Mouse (Mus musculus) limb, embryonic 10.5 days (tissue): ENCODE results near the gene Trmo. TPM values are rescaled to one million over a fixed set of nuclear protein-coding genes. Genes with fewer than 3 reads are reported as not detected.

Source experiments
- DNase-seq: peaks from one replicate; pipeline ENCODE4 v3.0.0-alpha.2; 2017; ENCODE audit warnings: low spot score
- H3K27ac ChIP-seq: fragments of 300-500 bp; sonication (generic); 2 replicates; pipeline ENCODE4 v1.5.1; 2016; ENCODE audit warnings: mild to moderate bottlenecking
- H3K27me3 ChIP-seq: fragments of 300-500 bp; sonication (generic); 2 replicates; pipeline ENCODE4 v1.6.1; 2016; ENCODE audit warnings: low read depth, mild to moderate bottlenecking; ENCODE audit not compliant: poor library complexity, severe bottlenecking
- H3K36me3 ChIP-seq: fragments of 300-500 bp; sonication (generic); 2 replicates; pipeline ENCODE4 v1.6.1; 2016; ENCODE audit warnings: mild to moderate bottlenecking, moderate library complexity
- H3K4me1 ChIP-seq: fragments of 300-500 bp; sonication (generic); 2 replicates; pipeline ENCODE4 v1.6.1; 2016
- H3K4me3 ChIP-seq: fragments of 300-500 bp; sonication (generic); 2 replicates; pipeline ENCODE4 v1.5.1; 2016; ENCODE audit warnings: mild to moderate bottlenecking, moderate library complexity
- H3K9me3 ChIP-seq: fragments of 300-500 bp; sonication (generic); replicated peaks from 2 replicates; pipeline ENCODE4 v1.6.1; 2016; ENCODE audit warnings: mild to moderate bottlenecking
- WGBS: fragments of 180-500 bp; shearing (Covaris S2); methylation state at CpG from one replicate; pipeline ENCODE4 v1.1.7; 2016; 5-methylcytosine and 5-hydroxymethylcytosine counted together
- polyA plus RNA-seq: library from polyadenylated mRNA; unstranded; fragments of >200 nt; fragmentation: Nextera tagmentation; extraction: Ambion mirVana; gene quantifications from 2 replicates; pipeline ENCODE4 v1.2.1, GENCODE M21; 2016

Trmo gene
- polyA plus RNA-seq, 1 experiment from 2014 or later: 11.5 TPM

DNA sequence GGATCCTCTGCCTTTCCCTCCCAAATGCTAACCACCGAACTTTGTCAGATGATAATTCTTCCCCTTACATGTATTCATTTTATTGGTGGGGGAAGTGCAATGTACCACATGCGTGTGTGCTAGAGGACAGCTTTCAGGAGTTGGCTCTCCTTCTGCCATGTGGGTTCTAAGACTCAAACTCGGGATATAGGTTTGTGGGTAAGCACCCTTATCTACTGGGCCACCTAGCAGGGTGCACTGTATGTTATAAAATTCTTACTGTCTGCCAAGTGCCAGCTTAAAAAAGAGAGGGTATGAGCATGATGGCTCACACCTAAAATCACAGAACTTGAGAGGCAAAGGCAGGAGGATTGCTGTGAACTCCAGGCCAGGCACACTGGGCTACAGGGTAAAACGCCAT, 9.6 kb upstream of the Trmo start:
- Histone ChIP-seq H3K9me3 (no peaks in the 10 kb centered on the region), H3K27ac (no peak overlapping the region), H3K27me3 (0 out of 2 replicates have a peak, but pooled peaks cover 3% of the 10 kb centered on the region), H3K4me1 (no peaks in the 10 kb centered on the region), H3K36me3 (no peaks in the 10 kb centered on the region), H3K4me3 (no peak overlapping the region)
- 83% methylated on average over 4 of the region's 4 CpGs for WGBS
- DNase-seq: no peak

DNA sequence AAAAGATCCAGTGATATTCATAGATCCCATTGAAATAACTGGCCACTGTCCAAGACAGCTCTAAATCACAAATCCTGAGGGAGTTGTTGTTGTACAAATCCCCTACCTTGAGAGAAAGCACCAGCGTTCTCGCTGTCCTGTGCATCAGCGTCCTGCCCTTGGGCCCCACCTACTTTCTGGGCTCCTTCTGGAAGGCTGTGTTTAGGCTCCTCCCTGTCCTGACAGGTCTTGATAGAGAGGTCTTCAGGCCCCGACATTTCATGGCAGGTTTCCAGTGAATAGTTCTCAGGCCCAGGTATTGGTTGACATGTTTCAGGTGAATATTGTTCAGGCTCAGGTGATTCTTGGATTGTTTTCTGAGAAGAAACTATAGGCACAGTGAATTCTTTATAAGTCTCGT, 6.5 kb upstream of the Trmo start:
- WGBS: 41% methylated on average over 5 of the region's 5 CpGs
- Histone ChIP-seq H3K27ac (no peak overlapping the region), H3K4me3 (no peak overlapping the region), H3K27me3 (0 out of 2 replicates have a peak, but pooled peaks cover 3% of the 10 kb centered on the region), H3K4me1 (no peaks in the 10 kb centered on the region), H3K9me3 (no peaks in the 10 kb centered on the region), H3K36me3 (no peaks in the 10 kb centered on the region)
- DNase-seq: no peak

DNA sequence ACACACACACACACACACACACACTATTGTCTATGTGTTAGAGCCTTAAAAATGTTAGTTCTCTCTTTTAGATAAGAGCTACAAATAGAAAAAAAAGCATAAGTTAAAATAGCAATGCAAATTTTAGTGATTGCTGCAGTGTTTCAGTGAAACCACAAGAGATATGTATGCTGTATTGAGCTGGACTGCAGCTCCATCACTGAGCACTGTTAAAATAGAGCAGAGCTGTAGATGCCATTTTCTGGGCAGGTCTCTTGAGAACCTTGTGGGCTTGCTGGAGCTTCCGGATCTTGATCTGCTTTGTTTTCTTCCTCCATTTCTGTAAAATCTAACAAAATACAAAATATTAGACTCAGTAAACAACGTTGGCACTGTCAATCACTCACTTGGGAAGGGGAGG, 5.2 kb upstream of the Trmo start:
- no peak overlapping the region for H3K4me3 ChIP-seq
- no peak for DNase-seq
- peaks cover 5% of the 10 kb centered on the region for H3K4me1 ChIP-seq
- H3K27me3 ChIP-seq: 0 out of 2 replicates have a peak, but pooled peaks cover 3% of the 10 kb centered on the region
- H3K9me3 ChIP-seq: no peaks in the 10 kb centered on the region
- 81% methylated on average over 2 of the region's 2 CpGs for WGBS
- H3K36me3 ChIP-seq: no peaks in the 10 kb centered on the region
- H3K27ac ChIP-seq: no peak overlapping the region

DNA sequence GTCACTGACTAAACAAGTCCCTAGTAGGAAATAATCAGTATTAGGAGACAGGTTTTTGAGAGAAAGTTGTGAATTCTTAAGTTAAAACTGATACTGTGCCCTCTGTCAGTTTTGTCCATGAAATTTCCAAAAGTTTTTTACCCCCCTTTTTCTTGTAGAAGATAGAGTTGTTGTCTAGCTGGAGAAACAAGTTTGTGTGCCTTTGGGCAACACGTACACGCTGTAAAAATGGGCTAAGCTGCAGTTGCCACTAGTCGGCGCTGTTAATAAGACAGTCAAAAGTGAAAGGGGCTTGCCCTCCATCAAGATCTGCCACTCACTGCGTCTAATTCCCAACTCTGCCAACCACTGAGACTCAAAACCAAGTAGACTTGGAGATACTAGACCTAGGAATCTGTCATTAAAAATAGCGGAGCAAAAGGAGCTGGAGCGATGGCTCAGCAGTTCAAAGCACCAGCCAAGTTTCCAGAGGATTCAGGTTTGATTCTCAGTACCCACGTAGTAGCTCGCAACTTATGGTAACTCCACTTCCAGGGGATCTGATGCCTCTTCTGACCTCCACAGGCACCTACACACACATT, 1.2 kb upstream of the Trmo start:
- Histone ChIP-seq H3K4me1 (peaks cover 7% of the 10 kb centered on the region), H3K4me3 (peak overlapping the region; percentile 74), H3K27me3 (no peaks in the 10 kb centered on the region), H3K27ac (peak overlapping the region; percentile 98), H3K36me3 (peaks cover 9% of the 10 kb centered on the region), H3K9me3 (no peaks in the 10 kb centered on the region)
- WGBS: 24% methylated on average over 9 of the region's 9 CpGs
- DNase-seq: peak; percentile 86

DNA sequence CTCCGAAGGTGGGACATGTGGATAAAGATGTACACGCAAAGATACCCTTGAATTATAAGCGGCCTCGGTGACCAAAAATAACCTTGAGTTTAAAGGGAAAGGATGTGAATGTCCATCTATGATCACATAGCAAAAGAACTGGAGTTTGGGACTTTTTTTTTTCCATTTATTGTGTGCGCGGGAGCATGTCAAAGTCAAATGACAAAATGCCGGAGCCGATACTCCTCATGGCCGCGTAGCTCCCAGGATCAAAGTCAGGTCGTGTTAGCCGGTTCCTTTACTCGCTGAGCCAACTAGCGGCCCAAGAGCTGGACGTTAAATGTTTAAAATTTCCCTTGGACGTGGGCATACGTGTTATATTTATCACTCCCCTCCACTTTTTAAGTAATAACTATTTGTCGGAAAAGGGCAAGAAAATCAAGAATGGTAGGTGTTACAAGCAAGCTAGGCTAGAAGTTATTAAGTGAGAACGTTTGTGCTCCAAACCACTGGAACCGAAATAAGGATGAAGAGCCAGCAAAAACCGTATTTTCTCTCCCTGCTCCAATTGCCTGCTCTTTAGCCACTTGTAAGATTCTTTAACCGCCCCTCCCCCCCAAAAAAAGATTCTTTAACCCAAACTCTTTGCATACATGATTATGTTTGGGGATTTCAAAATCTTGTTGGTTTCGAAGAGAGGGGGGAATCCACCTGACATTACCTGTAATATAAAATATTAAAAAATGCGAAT, 540 bp upstream of the Trmo start:
- Histone ChIP-seq H3K4me1 (peaks cover 7% of the 10 kb centered on the region), H3K9me3 (no peaks in the 10 kb centered on the region), H3K4me3 (peak overlapping the region; percentile 74), H3K27me3 (no peaks in the 10 kb centered on the region), H3K36me3 (peaks cover 16% of the 10 kb centered on the region), H3K27ac (peak overlapping the region; percentile 98)
- DNase-seq: peak; percentile 59
- 2% methylated on average over 24 of the region's 24 CpGs for WGBS

DNA sequence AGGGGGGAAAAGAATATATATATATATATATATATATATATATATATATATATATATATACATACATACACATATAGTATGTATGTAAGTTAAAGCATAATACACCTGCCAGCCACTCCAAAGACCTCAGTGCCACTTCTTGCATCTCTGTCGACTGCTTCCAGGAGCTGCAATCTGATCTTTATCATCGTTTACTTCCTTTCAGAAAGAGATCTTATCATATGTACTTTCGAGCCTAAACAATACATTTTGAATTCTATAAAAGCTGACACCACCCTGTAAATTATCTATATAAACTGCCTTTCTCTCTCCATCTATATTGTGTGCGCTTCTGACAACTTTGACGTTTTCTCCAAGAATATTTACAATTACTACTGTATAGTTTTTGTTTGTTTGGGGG, 681 bp downstream of the Trmo start:
- Histone ChIP-seq H3K4me3 (peak overlapping the region; percentile 74), H3K36me3 (peaks cover 27% of the 10 kb centered on the region), H3K9me3 (no peaks in the 10 kb centered on the region), H3K27me3 (no peaks in the 10 kb centered on the region), H3K27ac (peak overlapping the region; percentile 98), H3K4me1 (peaks cover 7% of the 10 kb centered on the region)
- WGBS: 35% methylated on average over 5 of the region's 5 CpGs
- no peak for DNase-seq

DNA sequence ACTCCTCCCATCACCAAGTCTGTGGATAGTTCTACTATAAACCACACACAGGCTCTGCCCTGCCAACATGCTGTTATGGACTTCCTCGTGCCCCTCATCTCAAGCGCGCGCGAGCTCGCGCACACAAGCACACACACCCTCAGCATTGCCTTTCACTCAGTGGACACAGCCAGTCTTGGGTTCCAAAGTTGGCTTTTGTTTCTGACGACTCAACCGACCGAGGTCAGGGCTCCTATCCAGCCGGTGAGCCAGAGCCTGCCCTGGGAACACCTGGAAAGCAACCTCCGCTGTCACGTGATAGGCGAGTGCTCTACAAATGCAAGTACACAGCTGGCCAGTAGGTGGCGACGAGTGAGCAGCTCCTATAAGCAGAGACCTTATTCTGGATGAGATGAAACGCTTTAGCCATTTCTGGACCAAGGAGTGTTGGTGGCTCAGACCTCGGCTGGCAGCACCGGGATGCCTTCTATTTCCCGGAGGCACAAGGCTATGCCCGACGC, 14.3 kb downstream of the Trmo start:
- Histone ChIP-seq H3K27me3 (peaks cover 17% of the 10 kb centered on the region), H3K4me1 (peaks cover 19% of the 10 kb centered on the region), H3K4me3 (peak overlapping the region; percentile 46), H3K36me3 (peaks cover 42% of the 10 kb centered on the region), H3K9me3 (no peaks in the 10 kb centered on the region), H3K27ac (0 out of 2 replicates have a peak overlapping the region, but pooled peaks have one; percentile 38)
- peak; percentile 89 for DNase-seq
- 21% methylated on average over 22 of the region's 22 CpGs for WGBS

DNA sequence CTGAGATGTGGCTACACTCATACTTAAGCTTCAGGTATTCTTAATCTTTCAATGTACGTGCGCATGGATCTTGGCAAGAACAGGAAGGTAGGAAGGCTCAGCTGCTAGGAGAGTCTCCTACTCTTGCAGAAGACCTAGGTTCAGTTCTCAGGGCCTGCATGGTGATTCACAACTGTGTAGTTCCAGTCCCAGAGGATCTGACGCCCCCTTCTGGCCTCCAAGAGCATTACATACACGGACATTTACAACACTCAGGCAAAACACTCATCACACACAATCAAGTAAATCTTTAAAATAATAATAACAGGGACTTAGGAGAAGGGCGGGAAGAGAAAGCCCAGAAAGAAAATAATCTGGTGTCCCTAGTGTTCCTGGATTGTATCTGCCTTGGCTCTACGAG, 14.8 kb downstream of the Trmo start:
- Histone ChIP-seq H3K27ac (no peak overlapping the region), H3K27me3 (peaks cover 22% of the 10 kb centered on the region), H3K4me3 (peak overlapping the region; percentile 46), H3K4me1 (peaks cover 19% of the 10 kb centered on the region), H3K36me3 (peaks cover 38% of the 10 kb centered on the region), H3K9me3 (no peaks in the 10 kb centered on the region)
- WGBS: 60% methylated on average over 6 of the region's 6 CpGs
- DNase-seq: no peak

DNA sequence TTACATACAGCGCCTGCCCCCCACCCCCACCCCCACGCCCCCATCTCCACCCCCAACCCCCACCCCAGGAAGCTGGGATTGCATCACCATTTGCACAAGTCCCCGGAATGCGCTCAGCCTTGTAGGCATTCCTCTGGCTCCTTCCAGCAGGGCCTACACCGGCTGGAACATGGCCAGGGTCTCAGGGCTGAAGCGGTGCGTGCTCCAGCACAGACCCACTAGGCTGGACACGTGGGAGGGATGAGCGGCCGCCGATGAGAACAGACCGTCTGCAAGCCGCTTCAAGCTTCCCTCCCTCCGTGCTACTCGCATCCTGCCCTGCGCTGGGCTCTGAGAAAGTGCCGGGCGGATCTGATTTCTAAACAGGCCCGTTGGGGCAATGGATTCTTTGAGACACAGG, 18.2 kb downstream of the Trmo start:
- H3K36me3 ChIP-seq: peaks cover 3% of the 10 kb centered on the region
- peak; percentile 62 for DNase-seq
- no peaks in the 10 kb centered on the region for H3K9me3 ChIP-seq
- 3% methylated on average over 19 of the region's 19 CpGs for WGBS
- H3K4me1 ChIP-seq: peaks cover 23% of the 10 kb centered on the region
- H3K27me3 ChIP-seq: peaks cover 52% of the 10 kb centered on the region
- peak overlapping the region; percentile 78 for H3K27ac ChIP-seq
- peak overlapping the region; percentile 43 for H3K4me3 ChIP-seq

DNA sequence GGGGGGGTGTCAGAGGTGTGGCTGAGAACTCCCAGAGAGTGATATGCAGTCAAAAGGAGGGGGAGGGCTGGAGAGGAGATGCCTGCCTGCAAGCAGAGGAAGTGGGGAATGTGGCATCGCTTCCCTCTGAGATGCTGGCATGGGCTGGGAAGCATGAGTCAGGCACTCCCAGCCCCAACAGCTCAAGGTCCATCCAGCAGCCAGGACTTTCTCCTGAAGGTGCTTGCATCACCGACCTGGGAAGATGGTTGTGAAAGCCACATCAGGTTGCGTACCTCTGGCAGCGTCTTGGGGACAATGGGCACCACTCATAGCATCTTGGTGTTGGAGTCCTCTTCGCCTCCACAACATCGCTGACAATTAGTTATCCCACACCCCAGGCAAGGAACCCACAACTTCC, 18.8 kb downstream of the Trmo start:
- H3K4me1 ChIP-seq: peaks cover 23% of the 10 kb centered on the region
- no peak overlapping the region for H3K27ac ChIP-seq
- H3K9me3 ChIP-seq: no peaks in the 10 kb centered on the region
- H3K36me3 ChIP-seq: no peaks in the 10 kb centered on the region
- no peak for DNase-seq
- peak overlapping the region; percentile 43; the same call in 1 of the 2 replicates for H3K4me3 ChIP-seq
- WGBS: 41% methylated on average over 6 of the region's 6 CpGs
- peaks cover 58% of the 10 kb centered on the region for H3K27me3 ChIP-seq

DNA sequence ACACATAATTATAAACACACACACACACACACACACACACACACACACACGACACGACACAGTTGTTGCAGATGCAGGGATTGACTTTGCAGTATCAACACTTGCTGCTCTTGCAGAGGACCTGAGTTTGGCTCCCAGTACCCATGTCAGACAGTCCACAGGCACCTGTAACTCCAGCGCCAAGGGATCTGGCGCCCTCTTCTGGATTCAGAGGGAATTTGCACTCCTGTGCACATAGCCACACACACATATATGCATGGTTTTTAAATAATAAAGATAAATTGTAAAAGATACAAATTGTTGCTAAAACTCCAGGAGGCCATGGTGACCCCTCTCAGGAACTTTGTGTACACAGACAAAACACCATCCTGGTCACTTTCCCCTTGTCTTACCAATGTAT, 20.2 kb downstream of the Trmo start:
- Histone ChIP-seq H3K4me3 (no peak overlapping the region), H3K27ac (no peak overlapping the region), H3K4me1 (peaks cover 19% of the 10 kb centered on the region), H3K27me3 (peaks cover 63% of the 10 kb centered on the region), H3K9me3 (no peaks in the 10 kb centered on the region), H3K36me3 (no peaks in the 10 kb centered on the region)
- no peak for DNase-seq
- 64% methylated on average over 4 of the region's 4 CpGs for WGBS

DNA sequence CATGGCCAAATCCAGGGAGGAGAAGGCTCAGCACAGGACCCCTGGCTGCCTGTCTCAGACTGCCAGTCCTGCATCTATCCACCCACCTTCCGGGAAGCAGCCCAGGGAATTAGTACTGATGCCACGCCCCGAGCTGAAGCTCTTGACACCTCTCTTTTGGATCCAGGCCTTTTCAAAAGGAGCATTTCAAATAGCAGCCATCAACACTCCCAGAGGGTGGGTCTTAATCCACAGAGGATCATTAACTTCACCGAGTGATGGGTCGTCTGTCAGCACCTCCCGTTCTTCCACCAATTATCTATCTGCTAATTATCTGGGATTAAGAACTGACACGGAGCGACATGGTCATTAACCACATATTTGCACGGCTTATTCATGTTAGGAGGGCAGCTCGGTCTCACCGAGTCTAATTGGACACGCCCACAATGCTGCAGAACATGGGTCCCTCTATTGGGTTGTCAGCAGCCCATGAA, 21.7 kb downstream of the Trmo start:
- DNase-seq: no peak
- H3K36me3 ChIP-seq: no peaks in the 10 kb centered on the region
- 9% methylated on average over 12 of the region's 12 CpGs for WGBS
- H3K9me3 ChIP-seq: no peaks in the 10 kb centered on the region
- no peak overlapping the region for H3K4me3 ChIP-seq
- peaks cover 19% of the 10 kb centered on the region for H3K4me1 ChIP-seq
- H3K27ac ChIP-seq: no peak overlapping the region
- peaks cover 63% of the 10 kb centered on the region for H3K27me3 ChIP-seq

DNA sequence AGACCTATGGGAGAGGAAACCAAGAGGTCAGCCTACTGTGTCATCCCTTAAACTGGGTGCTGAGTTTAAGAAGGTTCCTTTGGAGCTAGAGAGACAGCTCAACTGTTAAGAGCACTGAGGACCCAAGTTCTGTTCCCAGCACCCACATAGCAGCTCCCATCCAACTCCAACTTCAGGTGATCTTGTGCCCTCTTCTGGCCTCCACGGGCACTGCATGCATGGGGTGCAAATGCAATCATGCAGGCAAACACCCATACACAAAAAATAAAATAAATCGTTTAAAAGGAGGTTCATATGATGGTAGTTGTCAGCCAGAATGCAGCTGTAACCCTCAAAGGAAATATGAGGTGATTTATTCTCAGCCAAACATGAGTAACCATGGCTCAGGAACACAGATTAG, 24.9 kb downstream of the Trmo start:
- H3K9me3 ChIP-seq: no peaks in the 10 kb centered on the region
- no peak for DNase-seq
- no peak overlapping the region for H3K27ac ChIP-seq
- H3K27me3 ChIP-seq: peaks cover 40% of the 10 kb centered on the region
- H3K4me3 ChIP-seq: no peak overlapping the region
- H3K4me1 ChIP-seq: 0 out of 2 replicates have a peak, but pooled peaks cover 4% of the 10 kb centered on the region
- WGBS: 80% methylated on average over 2 of the region's 2 CpGs
- no peaks in the 10 kb centered on the region for H3K36me3 ChIP-seq
